Mouse (Mus musculus): ENCODE measurements around the gene Sfxn4.

DNA sequence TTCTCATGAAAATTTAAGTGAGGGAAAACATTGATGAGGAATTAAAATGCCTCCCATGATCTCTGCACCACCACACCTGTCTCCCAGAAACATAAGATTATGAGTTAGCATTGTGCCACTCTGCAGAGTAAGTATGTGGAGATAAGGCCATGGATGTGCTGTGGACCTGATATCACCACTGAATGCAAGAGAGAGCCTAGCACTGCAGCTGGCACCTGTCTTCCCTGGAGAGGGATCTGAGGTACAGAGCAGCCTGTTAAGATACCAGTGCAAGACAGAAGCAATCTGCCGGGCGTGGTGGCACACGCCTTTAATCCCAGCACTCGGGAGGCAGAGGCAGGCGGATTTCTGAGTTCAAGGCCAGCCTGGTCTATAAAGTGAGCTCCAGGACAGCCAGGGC is 44.2 kb upstream of the Sfxn4 start:
- TF ChIP-seq CTCF (IDR thresholded peaks at IDR 0.05; ENCODE audit: low read depth, low read length) (no peak), POLR2A (IDR thresholded peaks at IDR 0.05; ENCODE audit: extremely low read depth, insufficient read depth, low read length) (no peak)

Measured in liver, adult 2 months (tissue).